Mouse (Mus musculus): ENCODE measurements at regions not wholly inside any gene's neighbourhood (a gene's known extent, or its start where the extent isn't known, plus 50 kb on each side); places are given as distances from the start of the nearest gene placed in this dataset.

DNA sequence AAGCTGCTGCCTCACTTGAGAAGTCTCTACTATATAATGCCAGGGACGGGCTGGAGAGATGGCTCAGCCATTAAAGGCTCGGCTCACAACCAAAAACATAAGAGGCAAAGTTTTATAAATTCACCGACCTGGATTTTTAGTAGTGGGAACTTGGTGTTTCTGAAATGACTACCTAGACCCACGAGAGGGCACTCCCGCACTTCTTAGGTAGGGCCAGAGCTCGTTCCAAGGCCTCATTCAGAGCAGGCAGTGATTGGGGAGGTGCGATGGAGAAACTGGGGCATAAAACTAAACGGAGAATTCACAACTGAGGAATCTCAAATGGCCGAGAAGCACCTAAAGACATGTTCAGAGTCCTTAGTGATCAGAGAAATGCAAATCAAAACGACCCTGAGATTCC, 103.7 kb upstream of the Dmrta1 start:
- TF ChIP-seq CTCF (IDR thresholded peaks at IDR 0.05; ENCODE audit: borderline replicate concordance, insufficient read depth, low read depth, low read length) (peak; percentile 47; the same call in 1 of the 2 replicates), POLR2A (IDR thresholded peaks at IDR 0.05; ENCODE audit: borderline replicate concordance, insufficient read depth, low read length) (no peak)

All from cerebellum, adult 2 months (tissue).